Mouse (Mus musculus) heart, postnatal 0 days (tissue): ENCODE measurements around the gene Srsf1.

ENCODE experiments used
- CTCF ChIP-seq: IDR thresholded peaks from 2 replicates; pipeline ENCODE4 v1.5.1; 2016; ENCODE audit warnings: antibody characterized with exemption, control low read depth, low read depth
- EP300 ChIP-seq: IDR thresholded peaks from 2 replicates; pipeline ENCODE4 v1.6.1; 2016; ENCODE audit warnings: antibody characterized with exemption, low read depth

- TF ChIP-seq CTCF (no peak), EP300 (no peak)
Measured at GRCm38 (mm10) chr11:88044314-88044713, 2.9 kb upstream of the Srsf1 start.
